Mouse (Mus musculus): ENCODE measurements around the gene Hdac7. TPM values are rescaled to one million over a fixed set of nuclear protein-coding genes. Genes with fewer than 3 reads are reported as not detected.

The Hdac7 gene
- total RNA-seq, 1 experiment from 2014 or later = 6.5 TPM

GRCm38 (mm10) chr15:97743210-97743609 is 101.1 kb downstream of the Hdac7 start:
- no peak for ATAC-seq (replicated peaks; ENCODE audit: insufficient number of reproducible peaks, low FRiP score, low TSS enrichment, poor library complexity, severe bottlenecking)

Other genes starting within 250 kb of the Hdac7 start
- gene Rpap3, start 138.7 kb downstream of the Hdac7 start, total RNA-seq (2017) = 7.9 to 17.5 TPM (median 14.1 TPM) in 3 replicates
- gene Endou, start 113.2 kb downstream of the Hdac7 start, total RNA-seq (2017) = 0.32 to 1.6 TPM in 2 of 3 replicates, not detected in the other
- 0.19 to 5.1 TPM (median 1.8 TPM) in 3 replicates for gene Rapgef3, start 76.5 kb downstream of the Hdac7 start, total RNA-seq (2017)
- gene Slc48a1, start 66.0 kb downstream of the Hdac7 start, total RNA-seq (2017) = 20.0 to 22.8 TPM (median 22.4 TPM) in 3 replicates
- 1.3 to 2.5 TPM in 2 of 3 replicates, not detected in the other for gene Vdr, start 66.1 kb upstream of the Hdac7 start, total RNA-seq (2017)
- gene Tmem106c, start 119.7 kb upstream of the Hdac7 start, total RNA-seq (2017) = 4.1 to 9.3 TPM (median 4.1 TPM) in 3 replicates
- 1.1 TPM in 1 of 3 replicates, not detected in the others for gene Col2a1, start 160.2 kb upstream of the Hdac7 start, total RNA-seq (2017)
- gene Pfkm, start 248.1 kb upstream of the Hdac7 start, total RNA-seq (2017) = 2.6 to 3.4 TPM (median 3.3 TPM) in 3 replicates
- gene Senp1, start 249.2 kb upstream of the Hdac7 start, total RNA-seq (2017) = 39.4 to 66.2 TPM (median 59.8 TPM) in 3 replicates